1 mouse cellular context compared by ENCODE assay signal in the genomic region with DNA sequence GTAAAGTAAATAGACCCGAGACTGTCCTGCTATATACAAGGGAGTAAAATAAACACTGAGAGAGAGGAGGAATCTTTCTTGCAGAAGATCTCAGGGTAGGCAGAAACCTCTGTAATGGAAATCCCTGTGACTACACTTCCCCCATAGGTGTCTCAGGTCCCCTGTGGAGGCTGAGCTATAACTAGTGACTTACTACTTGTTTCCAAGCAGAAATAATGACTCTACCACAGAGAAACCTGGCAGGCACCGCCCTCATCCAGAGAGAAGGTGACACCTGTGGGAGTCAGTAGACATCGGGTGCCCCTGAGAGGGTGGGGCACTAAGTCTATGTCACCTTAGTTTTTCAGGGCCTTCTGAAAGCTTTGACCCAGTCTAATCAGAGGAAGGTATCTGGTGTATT.
TF ChIP-seq lines count a peak whose summit lies in the region.

No protein-coding gene starts in this region.

TF ChIP-seq in CH12.LX, 34 proteins besides CTCF, POLR2A, EP300 and RAD21 (continued from another document):
- TF ChIP-seq BHLHE40 (IDR thresholded peaks at IDR 0.05; ENCODE audit: low read depth, low read length): no peak
- TF ChIP-seq ETS1 (conservative IDR thresholded peaks at IDR 0.05; ENCODE audit: low read depth, low read length): peak; percentile 69
- peak; percentile 34; the same call in 1 of the 2 replicates for TF ChIP-seq JUN (IDR thresholded peaks at IDR 0.05; ENCODE audit: insufficient read depth, low read depth, low read length)
- no peak for TF ChIP-seq ELF1 (IDR thresholded peaks at IDR 0.05; ENCODE audit: low read depth, low read length)
